Mouse (Mus musculus) limb, embryonic 10.5 days (tissue): ENCODE results near the gene Fanci. TPM values are rescaled to one million over a fixed set of nuclear protein-coding genes. Genes with fewer than 3 reads are reported as not detected.

Source experiments
- DNase-seq: peaks from one replicate; pipeline ENCODE4 v3.0.0-alpha.2; 2017; ENCODE audit warnings: low spot score
- H3K27ac ChIP-seq: fragments of 300-500 bp; sonication (generic); 2 replicates; pipeline ENCODE4 v1.5.1; 2016; ENCODE audit warnings: mild to moderate bottlenecking
- H3K27me3 ChIP-seq: fragments of 300-500 bp; sonication (generic); 2 replicates; pipeline ENCODE4 v1.6.1; 2016; ENCODE audit warnings: low read depth, mild to moderate bottlenecking; ENCODE audit not compliant: poor library complexity, severe bottlenecking
- H3K36me3 ChIP-seq: fragments of 300-500 bp; sonication (generic); 2 replicates; pipeline ENCODE4 v1.6.1; 2016; ENCODE audit warnings: mild to moderate bottlenecking, moderate library complexity
- H3K4me1 ChIP-seq: fragments of 300-500 bp; sonication (generic); 2 replicates; pipeline ENCODE4 v1.6.1; 2016
- H3K4me3 ChIP-seq: fragments of 300-500 bp; sonication (generic); 2 replicates; pipeline ENCODE4 v1.5.1; 2016; ENCODE audit warnings: mild to moderate bottlenecking, moderate library complexity
- H3K9me3 ChIP-seq: fragments of 300-500 bp; sonication (generic); replicated peaks from 2 replicates; pipeline ENCODE4 v1.6.1; 2016; ENCODE audit warnings: mild to moderate bottlenecking
- WGBS: fragments of 180-500 bp; shearing (Covaris S2); methylation state at CpG from one replicate; pipeline ENCODE4 v1.1.7; 2016; 5-methylcytosine and 5-hydroxymethylcytosine counted together
- polyA plus RNA-seq: library from polyadenylated mRNA; unstranded; fragments of >200 nt; fragmentation: Nextera tagmentation; extraction: Ambion mirVana; gene quantifications from 2 replicates; pipeline ENCODE4 v1.2.1, GENCODE M21; 2016

Gene Fanci
- polyA plus RNA-seq, 1 experiment from 2014 or later = 22.4 TPM

GRCm38 (mm10) chr7:79471436-79471835, 79.7 kb downstream of the Fanci start:
- DNase-seq = no peak
- H3K27me3 ChIP-seq = peaks cover 10% of the 10 kb centered on the region; the same call in 1 of the 2 replicates
- peaks cover 27% of the 10 kb centered on the region for H3K4me1 ChIP-seq
- H3K36me3 ChIP-seq = no peaks in the 10 kb centered on the region
- H3K4me3 ChIP-seq = no peak overlapping the region
- H3K27ac ChIP-seq = no peak overlapping the region
- H3K9me3 ChIP-seq = 0 out of 2 replicates have a peak, but pooled peaks cover 1% of the 10 kb centered on the region
- 71% methylated on average over 7 of the region's 7 CpGs for WGBS

GRCm38 (mm10) chr7:79472792-79473191, 81.1 kb downstream of the Fanci start:
- Histone ChIP-seq H3K27ac (no peak overlapping the region), H3K4me1 (peaks cover 15% of the 10 kb centered on the region), H3K27me3 (peaks cover 10% of the 10 kb centered on the region; the same call in 1 of the 2 replicates), H3K4me3 (no peak overlapping the region), H3K36me3 (no peaks in the 10 kb centered on the region), H3K9me3 (0 out of 2 replicates have a peak, but pooled peaks cover 1% of the 10 kb centered on the region)
- DNase-seq = no peak
- WGBS = 64% methylated on average over 2 of the region's 2 CpGs

GRCm38 (mm10) chr7:79473496-79474194, 81.9 kb downstream of the Fanci start:
- WGBS = 93% methylated on average over 9 of the region's 9 CpGs
- no peaks in the 10 kb centered on the region for H3K36me3 ChIP-seq
- peaks cover 6% of the 10 kb centered on the region for H3K4me1 ChIP-seq
- peaks cover 6% of the 10 kb centered on the region; the same call in 1 of the 2 replicates for H3K27me3 ChIP-seq
- 0 out of 2 replicates have a peak, but pooled peaks cover 1% of the 10 kb centered on the region for H3K9me3 ChIP-seq
- no peak overlapping the region for H3K4me3 ChIP-seq
- H3K27ac ChIP-seq = no peak overlapping the region
- DNase-seq = no peak

- Histone ChIP-seq H3K27ac (no peak overlapping the region), H3K27me3 (no peaks in the 10 kb centered on the region), H3K9me3 (0 out of 2 replicates have a peak, but pooled peaks cover 1% of the 10 kb centered on the region), H3K36me3 (no peaks in the 10 kb centered on the region), H3K4me3 (no peak overlapping the region), H3K4me1 (no peaks in the 10 kb centered on the region)
- WGBS = 88% methylated on average over 5 of the region's 5 CpGs
- DNase-seq = no peak
These were observed 83.2 kb downstream of the Fanci start for GRCm38 (mm10) chr7:79474831-79475399.

GRCm38 (mm10) chr7:79486528-79486927, 94.8 kb downstream of the Fanci start:
- no peaks in the 10 kb centered on the region for H3K4me1 ChIP-seq
- 68% methylated on average over 10 of the region's 10 CpGs for WGBS
- H3K4me3 ChIP-seq = no peak overlapping the region
- H3K27me3 ChIP-seq = peaks cover 13% of the 10 kb centered on the region
- no peak overlapping the region for H3K27ac ChIP-seq
- DNase-seq = no peak
- no peaks in the 10 kb centered on the region for H3K36me3 ChIP-seq
- no peaks in the 10 kb centered on the region for H3K9me3 ChIP-seq

- Histone ChIP-seq H3K27ac (no peak overlapping the region), H3K4me1 (peaks cover 18% of the 10 kb centered on the region), H3K36me3 (no peaks in the 10 kb centered on the region), H3K27me3 (peaks cover 64% of the 10 kb centered on the region), H3K9me3 (no peaks in the 10 kb centered on the region), H3K4me3 (no peak overlapping the region)
- 9% methylated on average over 8 of the region's 8 CpGs for WGBS
- peak; percentile 69 for DNase-seq
These were observed 102.2 kb downstream of the Fanci start for GRCm38 (mm10) chr7:79493915-79494314.

- WGBS = 2% methylated on average over 38 of the region's 38 CpGs
- H3K27ac ChIP-seq = no peak overlapping the region
- DNase-seq = peak; percentile 95
- peak overlapping the region; percentile 14 for H3K4me3 ChIP-seq
- peaks cover 29% of the 10 kb centered on the region for H3K4me1 ChIP-seq
- H3K9me3 ChIP-seq = no peaks in the 10 kb centered on the region
- peaks cover 87% of the 10 kb centered on the region for H3K27me3 ChIP-seq
- H3K36me3 ChIP-seq = no peaks in the 10 kb centered on the region
These were observed 104.5 kb downstream of the Fanci start for GRCm38 (mm10) chr7:79495988-79496815.

GRCm38 (mm10) chr7:79496816-79497328, 105.1 kb downstream of the Fanci start:
- 3% methylated on average over 9 of the region's 9 CpGs for WGBS
- 0 out of 2 replicates have a peak overlapping the region, but pooled peaks have one; percentile 14 for H3K4me3 ChIP-seq

GRCm38 (mm10) chr7:79497701-79498115, 106.0 kb downstream of the Fanci start:
- Histone ChIP-seq H3K4me1 (peaks cover 29% of the 10 kb centered on the region), H3K36me3 (no peaks in the 10 kb centered on the region), H3K27me3 (peaks cover 98% of the 10 kb centered on the region), H3K27ac (no peak overlapping the region; the same call in 1 of the 2 replicates), H3K9me3 (no peaks in the 10 kb centered on the region), H3K4me3 (peak overlapping the region; percentile 32; the same call in 1 of the 2 replicates)
- WGBS = under 1% methylated on average over 20 of the region's 20 CpGs
- DNase-seq = peak; percentile 59

More at GRCm38 (mm10) chr7:79496816-79497328, 105.1 kb downstream of the Fanci start:
- H3K27ac ChIP-seq = no peak overlapping the region
- no peaks in the 10 kb centered on the region for H3K36me3 ChIP-seq
- H3K9me3 ChIP-seq = no peaks in the 10 kb centered on the region
- DNase-seq = no peak
- peaks cover 29% of the 10 kb centered on the region for H3K4me1 ChIP-seq
- peaks cover 94% of the 10 kb centered on the region for H3K27me3 ChIP-seq

- Histone ChIP-seq H3K4me3 (no peak overlapping the region), H3K36me3 (no peaks in the 10 kb centered on the region), H3K27ac (no peak overlapping the region), H3K9me3 (no peaks in the 10 kb centered on the region), H3K4me1 (peaks cover 29% of the 10 kb centered on the region), H3K27me3 (peaks cover 100% of the 10 kb centered on the region)
- no peak for DNase-seq
- 2% methylated on average over 6 of the region's 6 CpGs for WGBS
These were observed 106.6 kb downstream of the Fanci start for GRCm38 (mm10) chr7:79498356-79498755.

- H3K27me3 ChIP-seq = peaks cover 100% of the 10 kb centered on the region
- under 1% methylated on average over 35 of the region's 35 CpGs for WGBS
- peaks cover 29% of the 10 kb centered on the region for H3K4me1 ChIP-seq
- no peak overlapping the region for H3K4me3 ChIP-seq
- peak; percentile 85 for DNase-seq
- no peaks in the 10 kb centered on the region for H3K36me3 ChIP-seq
- H3K27ac ChIP-seq = no peak overlapping the region
- H3K9me3 ChIP-seq = no peaks in the 10 kb centered on the region
These were observed 107.4 kb downstream of the Fanci start for GRCm38 (mm10) chr7:79498965-79499595.
